Mouse (Mus musculus) kidney, adult 2 months (tissue): Measurements from ENCODE around the gene U2af2.
A peak's percentile ranks its signal among the peaks of the same experiment; 100 is the strongest.

Experiments used
- CTCF ChIP-seq: fragments of 200-500 bp; conservative IDR thresholded peaks from 2 replicates; pipeline ENCODE4 v1.5.1; 2011; ENCODE audit warnings: low read depth, mild to moderate bottlenecking, control low read depth, low read length, moderate library complexity, mixed read lengths; ENCODE audit not compliant: insufficient read depth, insufficient read length
- POLR2A ChIP-seq: fragments of 200-500 bp; IDR thresholded peaks from one replicate; pipeline ENCODE4 v1.6.1; 2011; ENCODE audit warnings: low read depth, low read length, control low read depth

- no peak for TF ChIP-seq CTCF
- peak; percentile 7 for TF ChIP-seq POLR2A
These were observed 46.6 kb upstream of the U2af2 start, which contains the start of gene Gm44973 for GRCm38 (mm10) chr7:5015118-5016001.
